Mouse (Mus musculus) brain, embryonic 14.5 days (tissue): ENCODE measurements around the gene Negr1.

Experiments used
- CTCF ChIP-seq: fragments of 200-500 bp; IDR thresholded peaks from 2 replicates; pipeline ENCODE4 v1.5.1; 2012; ENCODE audit warnings: inconsistent platforms, mild to moderate bottlenecking, moderate library complexity, borderline replicate concordance; ENCODE audit not compliant: insufficient read depth, insufficient read length; ENCODE audit errors: extremely low read depth
- POLR2A ChIP-seq: fragments of 200-500 bp; IDR thresholded peaks from 2 replicates; pipeline ENCODE4 v1.6.1; 2012; ENCODE audit warnings: mild to moderate bottlenecking, inconsistent platforms, borderline replicate concordance; ENCODE audit not compliant: poor library complexity, insufficient read depth, insufficient read length, severe bottlenecking; ENCODE audit errors: extremely low read depth

DNA sequence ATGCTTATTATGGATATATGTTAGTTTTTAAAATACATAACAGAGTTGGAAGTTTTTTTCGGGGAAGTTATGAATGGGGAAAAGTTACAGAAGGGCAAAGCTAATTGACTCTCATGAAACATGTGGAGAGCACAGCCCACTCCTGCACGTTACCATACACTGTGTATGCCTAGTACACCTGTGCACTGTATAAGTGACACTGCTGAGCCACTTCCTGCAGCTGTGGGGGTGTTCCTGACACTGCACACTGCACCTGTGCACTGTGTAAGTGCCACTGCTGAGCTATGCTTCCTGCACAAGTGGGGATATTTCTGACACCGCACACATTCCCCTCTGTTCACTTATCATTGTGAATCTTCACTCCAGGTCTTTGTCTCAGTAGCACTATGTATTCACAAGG, 261.4 kb downstream of the Negr1 start:
- no peak for TF ChIP-seq POLR2A
- TF ChIP-seq CTCF, result no peak
